Mouse (Mus musculus) liver, postnatal 0 days (tissue): ENCODE measurements around the gene H2-M10.5.
"Not testable (repeated sequence)": the region's sequence is repeated elsewhere in the genome, so short reads cannot be mapped to it uniquely, and the experiment has no call there.

ENCODE experiments used
- CTCF ChIP-seq: sonication (generic); IDR thresholded peaks from 2 replicates; pipeline ENCODE4 v1.5.1; 2016; ENCODE audit warnings: antibody characterized with exemption, low read depth
- EP300 ChIP-seq: IDR thresholded peaks from 2 replicates; pipeline ENCODE4 v1.6.1; 2016; ENCODE audit warnings: antibody characterized with exemption, low read depth, mild to moderate bottlenecking

- TF ChIP-seq EP300: not testable (repeated sequence)
- TF ChIP-seq CTCF: peak; percentile 58
Observed at GRCm38 (mm10) chr17:36764244-36764643, 8.5 kb upstream of the H2-M10.5 start.
